Mouse (Mus musculus) kidney, adult 11 months (tissue): Measurements from ENCODE around the gene Eps8l3.
"Not testable (repeated sequence)": the region's sequence is repeated elsewhere in the genome, so short reads cannot be mapped to it uniquely, and the experiment has no call there.

ENCODE experiments used
- DNase-seq: peaks from one replicate; pipeline ENCODE4 v3.0.0; 2022

Gene Eps8l3

GRCm38 (mm10) chr3:107853232-107854181 is 23.5 kb upstream of the Eps8l3 start:
- DNase-seq, result no peak

- DNase-seq, result no peak
Measured at GRCm38 (mm10) chr3:107855368-107855767, 21.7 kb upstream of the Eps8l3 start.

- DNase-seq, result peak; percentile 23
Measured at GRCm38 (mm10) chr3:107857646-107858045, 19.4 kb upstream of the Eps8l3 start.

- not testable (repeated sequence) for DNase-seq
Measured at GRCm38 (mm10) chr3:107861483-107861882, 15.5 kb upstream of the Eps8l3 start.

GRCm38 (mm10) chr3:107862471-107862870 is 14.6 kb upstream of the Eps8l3 start:
- DNase-seq, result no peak

- no peak for DNase-seq
Measured at GRCm38 (mm10) chr3:107863471-107863870, 13.6 kb upstream of the Eps8l3 start.

- DNase-seq, result peak; percentile 88
Measured at GRCm38 (mm10) chr3:107863898-107864603, 13.0 kb upstream of the Eps8l3 start.

- DNase-seq, result no peak
Measured at GRCm38 (mm10) chr3:107865364-107866091, 11.5 kb upstream of the Eps8l3 start.

GRCm38 (mm10) chr3:107867086-107867485 is 9.9 kb upstream of the Eps8l3 start:
- DNase-seq, result peak; percentile 84

GRCm38 (mm10) chr3:107868452-107868851 is 8.6 kb upstream of the Eps8l3 start:
- DNase-seq, result no peak

GRCm38 (mm10) chr3:107869097-107869496 is 7.9 kb upstream of the Eps8l3 start:
- no peak for DNase-seq

GRCm38 (mm10) chr3:107869925-107870324 is 7.1 kb upstream of the Eps8l3 start:
- peak; percentile 58 for DNase-seq

- peak; percentile 86 for DNase-seq
Measured at GRCm38 (mm10) chr3:107873335-107874251, 3.4 kb upstream of the Eps8l3 start.

GRCm38 (mm10) chr3:107875231-107875630 is 1.8 kb upstream of the Eps8l3 start:
- DNase-seq, result no peak

- DNase-seq, result no peak
Measured at GRCm38 (mm10) chr3:107877747-107878736, 1.0 kb downstream of the Eps8l3 start.

- DNase-seq, result no peak
Measured at GRCm38 (mm10) chr3:107887674-107888495, 10.9 kb downstream of the Eps8l3 start.

GRCm38 (mm10) chr3:107889236-107889635 is 12.2 kb downstream of the Eps8l3 start:
- peak; percentile 58 for DNase-seq

- DNase-seq, result no peak
Measured at GRCm38 (mm10) chr3:107895194-107895719, 18.2 kb downstream of the Eps8l3 start.
